Mouse (Mus musculus) MEL (cell line): ENCODE results near the gene Grk3. TPM values are rescaled to one million over a fixed set of nuclear protein-coding genes. Genes with fewer than 3 reads are reported as not detected.

ENCODE experiments used
- DNase-seq: peaks from one replicate; pipeline ENCODE4 v3.0.0; 2011; ENCODE audit warnings: low read depth, low spot score
- H3K27ac ChIP-seq: 2 replicates; pipeline ENCODE4 v1.5.1; 2012; ENCODE audit warnings: low read depth, mild to moderate bottlenecking, control low read depth, low read length, moderate library complexity; ENCODE audit not compliant: control insufficient read depth
- H3K27me3 ChIP-seq, 2 experiments: fragments of 150-350 bp in 1 of 2; sonication (generic) in 1 of 2; 2 replicates each; pipeline ENCODE4 v1.6.1; 2012; ENCODE audit warnings: low read length in 2 of 2, mild to moderate bottlenecking in 2 of 2, improper control_type of control experiment in 1 of 2, moderate library complexity in 1 of 2; ENCODE audit not compliant: insufficient read depth in 2 of 2, control insufficient read depth in 1 of 2
- H3K36me3 ChIP-seq, 2 experiments: 2 replicates each; pipeline ENCODE4 v1.6.1; 2012 to 2014; ENCODE audit warnings: low read length in 2 of 2, improper control_type of control experiment in 1 of 2, inconsistent platforms in 1 of 2, mild to moderate bottlenecking in 1 of 2; ENCODE audit not compliant: insufficient read depth in 2 of 2, control insufficient read depth in 1 of 2
- H3K4me1 ChIP-seq, 2 experiments: fragments of 150-350 bp in 1 of 2; sonication (generic) in 1 of 2; 2 replicates each; pipeline ENCODE4 v1.6.1; 2012; ENCODE audit warnings: low read length in 2 of 2, improper control_type of control experiment in 1 of 2, mild to moderate bottlenecking in 1 of 2; ENCODE audit not compliant: insufficient read depth in 2 of 2, control insufficient read depth in 1 of 2
- H3K4me3 ChIP-seq, 2 experiments: fragments of 150-350 bp in 1 of 2; sonication (generic) in 1 of 2; 2 replicates each; pipeline ENCODE4 v1.5.1; 2012; ENCODE audit warnings: low read depth in 2 of 2, low read length in 2 of 2, mild to moderate bottlenecking in 2 of 2, moderate library complexity in 2 of 2, control low read depth in 1 of 2, improper control_type of control experiment in 1 of 2; ENCODE audit not compliant: control insufficient read depth in 1 of 2, insufficient read depth in 1 of 2
- H3K79me2 ChIP-seq: 2 replicates; pipeline ENCODE4 v1.6.1; 2012; ENCODE audit warnings: mild to moderate bottlenecking, low read length, moderate library complexity; ENCODE audit not compliant: control insufficient read depth, poor library complexity, insufficient read depth
- H3K9ac ChIP-seq: 2 replicates; pipeline ENCODE4 v1.6.1; 2012; ENCODE audit warnings: low read depth, mild to moderate bottlenecking, control low read depth, low read length, moderate library complexity; ENCODE audit not compliant: control insufficient read depth, poor library complexity, severe bottlenecking
- H3K9me3 ChIP-seq: fragments of 150-350 bp; sonication (generic); replicated peaks from 2 replicates; pipeline ENCODE4 v1.6.1; 2012; ENCODE audit warnings: mild to moderate bottlenecking, low read length, improper control_type of control experiment, moderate library complexity; ENCODE audit not compliant: insufficient read depth
- CHD1 ChIP-seq: IDR thresholded peaks from 2 replicates; pipeline ENCODE4 v1.6.1; 2012; ENCODE audit warnings: low read depth, mild to moderate bottlenecking, inconsistent platforms, low read length, improper control_type of control experiment
- CHD2 ChIP-seq: IDR thresholded peaks from 2 replicates; pipeline ENCODE4 v1.6.1; 2011; ENCODE audit warnings: low read length, improper control_type of control experiment
- CTCF ChIP-seq, 3 experiments: IDR thresholded peaks in 2 of 3; conservative IDR thresholded peaks in 1 of 3; 2 replicates each; pipeline ENCODE4 v1.5.1; 2011 to 2012; ENCODE audit warnings: low read length in 3 of 3, low read depth in 2 of 3, mild to moderate bottlenecking in 2 of 3, improper control_type of control experiment in 1 of 3, inconsistent platforms in 1 of 3, mixed read lengths in 1 of 3, moderate library complexity in 1 of 3; ENCODE audit not compliant: control insufficient read depth in 1 of 3, insufficient read depth in 1 of 3, poor library complexity in 1 of 3, severe bottlenecking in 1 of 3
- ELF1 ChIP-seq: IDR thresholded peaks from 2 replicates; pipeline ENCODE4 v1.6.1; 2014; ENCODE audit warnings: low read depth, mild to moderate bottlenecking, inconsistent platforms, low read length, improper control_type of control experiment, moderate library complexity
- EP300 ChIP-seq, 2 experiments: IDR thresholded peaks; 2 replicates each; pipeline ENCODE4 v1.6.1; 2011; ENCODE audit warnings: improper control_type of control experiment in 2 of 2, low read length in 2 of 2, low read depth in 1 of 2, mild to moderate bottlenecking in 1 of 2
- GATA1 ChIP-seq: IDR thresholded peaks from 2 replicates; pipeline ENCODE4 v1.6.1; 2011; ENCODE audit warnings: low read depth, low read length, improper control_type of control experiment
- HCFC1 ChIP-seq: IDR thresholded peaks from 2 replicates; pipeline ENCODE4 v1.6.1; 2012; ENCODE audit warnings: low read depth, mild to moderate bottlenecking, inconsistent platforms, low read length, improper control_type of control experiment, moderate library complexity
- JUND ChIP-seq: IDR thresholded peaks from 2 replicates; pipeline ENCODE4 v1.6.1; 2011; ENCODE audit warnings: low read depth, mild to moderate bottlenecking, improper control_type of control experiment, low read length
- MAFK ChIP-seq: IDR thresholded peaks from 2 replicates; pipeline ENCODE4 v1.6.1; 2011; ENCODE audit warnings: low read depth, mild to moderate bottlenecking, low read length, improper control_type of control experiment, borderline replicate concordance
- MAX ChIP-seq: IDR thresholded peaks from 2 replicates; pipeline ENCODE4 v1.6.1; 2011; ENCODE audit warnings: low read length, improper control_type of control experiment
- MEF2A ChIP-seq: IDR thresholded peaks from 2 replicates; pipeline ENCODE4 v1.6.1; 2014; ENCODE audit warnings: low read depth, mild to moderate bottlenecking, inconsistent platforms, low read length, improper control_type of control experiment; ENCODE audit not compliant: poor library complexity, insufficient replicate concordance, severe bottlenecking; ENCODE audit errors: extremely low read depth
- MYB ChIP-seq: IDR thresholded peaks from 2 replicates; pipeline ENCODE4 v1.6.1; 2011; ENCODE audit warnings: mild to moderate bottlenecking, low read depth, low read length, improper control_type of control experiment
- NRF1 ChIP-seq: IDR thresholded peaks from 2 replicates; pipeline ENCODE4 v1.6.1; 2014; ENCODE audit warnings: low read depth, mild to moderate bottlenecking, inconsistent platforms, low read length, improper control_type of control experiment, moderate library complexity; ENCODE audit not compliant: poor library complexity, insufficient read depth, severe bottlenecking
- RAD21 ChIP-seq: IDR thresholded peaks from 2 replicates; pipeline ENCODE4 v1.6.1; 2011; ENCODE audit warnings: mild to moderate bottlenecking, low read depth, low read length, improper control_type of control experiment
- RCOR1 ChIP-seq: IDR thresholded peaks from 2 replicates; pipeline ENCODE4 v1.6.1; 2012; ENCODE audit warnings: low read depth, mild to moderate bottlenecking, inconsistent platforms, low read length, improper control_type of control experiment
- SMC3 ChIP-seq: IDR thresholded peaks from 2 replicates; pipeline ENCODE4 v1.6.1; 2011; ENCODE audit warnings: low read depth, low read length, improper control_type of control experiment
- TAL1 ChIP-seq: IDR thresholded peaks from 2 replicates; pipeline ENCODE4 v1.6.1; 2012; ENCODE audit warnings: mild to moderate bottlenecking, inconsistent platforms, low read length, moderate library complexity, mixed read lengths
- TBP ChIP-seq: IDR thresholded peaks from 2 replicates; pipeline ENCODE4 v1.8.0; 2011; ENCODE audit warnings: low read depth, low read length, improper control_type of control experiment
- UBTF ChIP-seq: IDR thresholded peaks from 2 replicates; pipeline ENCODE4 v1.6.1; 2012; ENCODE audit warnings: low read depth, mild to moderate bottlenecking, inconsistent platforms, low read length, improper control_type of control experiment, moderate library complexity, borderline replicate concordance; ENCODE audit not compliant: insufficient read depth
- USF1 ChIP-seq: IDR thresholded peaks from 2 replicates; pipeline ENCODE4 v1.6.1; 2014; ENCODE audit warnings: low read depth, mild to moderate bottlenecking, inconsistent platforms, low read length, improper control_type of control experiment, moderate library complexity
- USF2 ChIP-seq, 2 experiments: IDR thresholded peaks; 2 replicates each; pipeline ENCODE4 v1.6.1; 2011 to 2012; ENCODE audit warnings: improper control_type of control experiment in 2 of 2, low read length in 2 of 2, borderline replicate concordance in 1 of 2, inconsistent platforms in 1 of 2, low read depth in 1 of 2, mild to moderate bottlenecking in 1 of 2; ENCODE audit not compliant: insufficient read depth in 1 of 2
- ZKSCAN1 ChIP-seq: IDR thresholded peaks from 2 replicates; pipeline ENCODE4 v1.6.1; 2012; ENCODE audit warnings: low read depth, mild to moderate bottlenecking, inconsistent platforms, low read length, improper control_type of control experiment, moderate library complexity
- polyA plus RNA-seq, 2 experiments: library from polyadenylated mRNA; stranded (reverse) in 1 of 2; unstranded in 1 of 2; fragments of >175 nt in 1 of 2; fragments of >200 nt in 1 of 2; gene quantifications; 2 replicates each; pipeline versions ENCODE4 v1.2.1 to v1.2.4; 2012; ENCODE audit warnings: low replicate concordance in 2 of 2, low read depth in 1 of 2; ENCODE audit not compliant: insufficient read length in 2 of 2, insufficient read depth in 1 of 2, missing spikeins in 1 of 2
- total RNA-seq: library from RNA; depleted of rRNA; stranded (reverse); fragments of 300-350 nt; gene quantifications from 2 replicates; pipeline ENCODE4 v1.2.3, GENCODE M21; 2012

The Grk3 gene
- total and polyA plus RNA-seq, 3 experiments, result not detected

DNA sequence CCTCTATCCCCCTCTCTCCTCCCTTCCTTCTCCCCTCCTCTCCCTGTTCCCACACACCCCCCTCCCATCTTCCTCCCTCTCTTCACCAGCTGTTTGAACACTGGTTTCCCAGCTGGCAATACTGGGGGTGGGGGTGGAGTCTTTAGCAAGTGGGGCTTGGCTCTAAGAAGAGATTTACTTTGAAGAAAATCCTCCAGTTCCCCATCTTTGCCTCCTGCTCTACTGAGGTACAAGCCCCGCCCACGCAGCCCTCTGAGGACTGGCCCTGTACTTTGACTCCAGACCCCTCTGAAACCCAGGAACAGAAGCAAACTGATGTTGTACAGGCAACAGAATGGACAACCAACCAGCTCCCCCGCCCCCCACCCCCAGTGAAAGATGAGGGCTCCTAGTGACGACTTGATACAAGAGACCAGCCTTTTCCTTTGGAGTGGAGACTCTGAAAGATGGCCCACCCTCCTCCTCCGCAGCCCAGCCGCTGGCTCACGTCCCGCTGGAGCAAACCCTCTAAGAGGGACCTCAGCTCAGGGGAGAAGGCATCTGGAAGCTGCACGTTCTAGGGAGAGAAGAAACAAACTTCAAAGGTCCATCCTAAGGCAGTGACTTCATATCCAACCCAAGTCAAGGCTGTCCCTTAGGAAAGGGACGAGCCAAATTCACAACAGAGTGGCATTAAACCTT lies 87.2 kb downstream of the Grk3 start:
- H3K9me3 ChIP-seq, result 0 out of 2 replicates have a peak, but pooled peaks cover 1% of the 10 kb centered on the region
- H3K27me3 ChIP-seq, result no peaks in the 10 kb centered on the region
- no peak overlapping the region for H3K9ac ChIP-seq
- no peak overlapping the region for H3K4me3 ChIP-seq
- no peaks in the 10 kb centered on the region for H3K36me3 ChIP-seq
- TF ChIP-seq GATA1, result no peak
- TF ChIP-seq ELF1, result no peak
- no peak for TF ChIP-seq ZKSCAN1
- no peak for TF ChIP-seq CTCF (IDR thresholded peaks at IDR 0.05 in 2 of 3, conservative IDR thresholded peaks at IDR 0.05 in 1 of 3; ENCODE audit: control insufficient read depth in 1 of 3, insufficient read depth in 1 of 3, low read depth in 2 of 3, low read length in 3 of 3, poor library complexity in 1 of 3, severe bottlenecking in 1 of 3)
- no peak for TF ChIP-seq USF2 (IDR thresholded peaks at IDR 0.05; ENCODE audit: borderline replicate concordance in 1 of 2, insufficient read depth in 1 of 2, low read depth in 1 of 2, low read length in 2 of 2)
- no peak for TF ChIP-seq JUND
- TF ChIP-seq CHD1, result no peak
- no peak for TF ChIP-seq RAD21
- TF ChIP-seq UBTF, result no peak
- TF ChIP-seq HCFC1, result no peak
- no peak for TF ChIP-seq MEF2A
- TF ChIP-seq USF1, result no peak
- no peak for TF ChIP-seq RCOR1
- no peak for TF ChIP-seq TBP
- TF ChIP-seq MAFK, result no peak
- TF ChIP-seq TAL1, result no peak
- H3K79me2 ChIP-seq, result no peaks in the 10 kb centered on the region
- H3K27ac ChIP-seq, result no peak overlapping the region
- no peak for DNase-seq
- no peaks in the 10 kb centered on the region for H3K4me1 ChIP-seq

DNA sequence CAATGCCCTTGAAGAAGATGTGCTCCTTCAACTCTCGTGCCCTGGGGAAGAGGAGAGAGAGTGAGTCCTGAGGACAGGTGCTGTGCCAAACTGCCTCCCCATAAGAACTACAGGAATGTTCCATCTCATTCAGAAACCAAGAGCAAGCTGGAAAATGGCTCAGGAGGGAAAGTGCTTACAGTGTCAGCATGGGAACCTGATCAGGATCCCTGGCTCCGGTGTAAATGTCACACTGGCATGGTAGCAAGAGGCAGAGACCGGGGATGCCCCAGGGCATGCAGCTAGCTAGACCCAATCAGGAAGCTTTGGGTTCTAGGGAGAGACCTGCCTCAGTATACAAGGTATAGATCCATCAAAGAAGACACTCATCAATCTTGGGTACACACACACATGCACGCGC lies 90.2 kb downstream of the Grk3 start:
- Histone ChIP-seq H3K27ac (no peak overlapping the region), H3K4me3 (no peak overlapping the region), H3K79me2 (no peaks in the 10 kb centered on the region), H3K36me3 (no peaks in the 10 kb centered on the region), H3K4me1 (no peaks in the 10 kb centered on the region), H3K9ac (no peak overlapping the region), H3K9me3 (0 out of 2 replicates have a peak, but pooled peaks cover 1% of the 10 kb centered on the region), H3K27me3 (no peaks in the 10 kb centered on the region)
- no peak for DNase-seq
- TF ChIP-seq CHD2 (no peak), TBP (no peak), RCOR1 (no peak), MEF2A (no peak), NRF1 (no peak), EP300 (IDR thresholded peaks at IDR 0.05; ENCODE audit: low read depth in 1 of 2, low read length in 2 of 2) (no peak), MAX (no peak), CHD1 (no peak), GATA1 (no peak), SMC3 (no peak), MYB (no peak), CTCF (IDR thresholded peaks at IDR 0.05 in 2 of 3, conservative IDR thresholded peaks at IDR 0.05 in 1 of 3; ENCODE audit: control insufficient read depth in 1 of 3, insufficient read depth in 1 of 3, low read depth in 2 of 3, low read length in 3 of 3, poor library complexity in 1 of 3, severe bottlenecking in 1 of 3) (no peak)
